Mouse (Mus musculus): ENCODE data around the gene Rnase10. TPM values are rescaled to one million over a fixed set of nuclear protein-coding genes. Genes with fewer than 3 reads are reported as not detected.
A peak's percentile ranks its signal among the peaks of the same experiment; 100 is the strongest.
"Not testable (repeated sequence)": the region's sequence is repeated elsewhere in the genome, so short reads cannot be mapped to it uniquely, and the experiment has no call there.

Rnase10 gene
- total and polyA plus RNA-seq, 2 experiments from 2014 or later, result not detected

DNA sequence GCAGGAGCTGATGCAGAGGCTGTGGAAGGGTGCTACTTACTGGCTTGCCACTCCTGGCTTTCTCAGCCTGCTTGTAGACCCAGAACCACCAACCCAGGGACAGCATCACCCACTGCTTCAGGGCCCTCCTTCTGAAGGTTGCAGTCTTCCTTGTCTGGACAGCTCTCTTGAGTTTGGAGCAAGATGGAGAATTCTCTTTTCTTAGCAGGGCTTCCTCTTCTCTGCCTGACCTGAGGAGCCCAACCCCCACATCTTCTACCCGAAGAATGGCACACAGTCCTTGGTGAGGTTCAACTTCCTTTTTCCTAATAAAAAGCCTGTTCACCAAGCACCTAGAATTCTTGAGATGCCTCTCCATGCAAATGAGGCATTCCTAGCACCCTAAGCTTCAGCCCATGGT is 36.7 kb upstream of the Rnase10 start:
- no peak overlapping the region for H3K4me3 ChIP-seq (ENCODE audit: low read depth, low read length)
- H3K36me3 ChIP-seq (ENCODE audit: insufficient read depth, low read length), result no peaks in the 10 kb centered on the region
- H3K27me3 ChIP-seq (ENCODE audit: insufficient read depth, low read length), result no peaks in the 10 kb centered on the region
- H3K4me1 ChIP-seq (ENCODE audit: insufficient read depth, low read length), result no peaks in the 10 kb centered on the region; the same call in 1 of the 2 replicates
- H3K9ac ChIP-seq (replicated peaks; ENCODE audit: low read length, poor library complexity, severe bottlenecking), result no peak overlapping the region
- DNase-seq (ENCODE audit: low spot score) (no peak), ATAC-seq (ENCODE audit: low FRiP score) (no peak)
- no peak overlapping the region for H3K27ac ChIP-seq (ENCODE audit: low read depth, low read length)
- WGBS, result 91% methylated on average over 1 of the region's 1 CpGs
- no peaks in the 10 kb centered on the region for H3K9me3 ChIP-seq (ENCODE audit: low read length)
- no peak overlapping the region for H3K4me2 ChIP-seq (ENCODE audit: low read depth, low read length, poor library complexity, severe bottlenecking)
- no peak for TF ChIP-seq CTCF (IDR thresholded peaks at IDR 0.05)

- H3K36me3 ChIP-seq (ENCODE audit: insufficient read depth, low read length); H3K4me2 ChIP-seq (ENCODE audit: low read depth, low read length, poor library complexity, severe bottlenecking); H3K9ac ChIP-seq (replicated peaks; ENCODE audit: low read length, poor library complexity, severe bottlenecking); H3K9me3 ChIP-seq (ENCODE audit: low read length); H3K4me3 ChIP-seq (ENCODE audit: low read depth, low read length); DNase-seq (ENCODE audit: low spot score); H3K27me3 ChIP-seq (ENCODE audit: insufficient read depth, low read length); H3K27ac ChIP-seq (ENCODE audit: low read depth, low read length); ATAC-seq (ENCODE audit: low FRiP score); H3K4me1 ChIP-seq (ENCODE audit: insufficient read depth, low read length): not testable (repeated sequence)
- WGBS, result 98% methylated on average over 5 of the region's 5 CpGs
Observed at GRCm38 (mm10) chr14:50973054-50973453, 34.5 kb upstream of the Rnase10 start.

DNA sequence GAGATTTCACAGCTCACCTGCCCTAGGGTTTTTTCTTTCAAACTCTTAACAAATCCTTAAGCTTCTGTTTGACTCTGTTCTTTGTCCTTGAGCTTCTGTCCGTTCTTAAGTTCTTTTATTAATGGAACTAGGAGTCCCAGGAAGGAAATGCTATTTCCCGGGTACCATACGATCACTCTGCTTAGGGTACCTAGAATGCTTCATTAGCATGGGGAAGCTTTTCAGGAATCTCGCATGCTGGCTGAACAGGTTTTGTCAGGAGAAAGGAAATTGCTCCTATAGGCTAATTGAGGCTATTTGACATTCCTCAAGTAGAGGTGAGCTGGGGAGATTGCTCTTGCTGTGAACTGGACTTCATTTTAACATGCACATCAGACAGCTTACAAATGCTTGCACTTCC is 33.9 kb upstream of the Rnase10 start:
- Histone ChIP-seq H3K4me2 (ENCODE audit: low read depth, low read length, poor library complexity, severe bottlenecking) (no peak overlapping the region), H3K9me3 (ENCODE audit: low read length) (no peaks in the 10 kb centered on the region), H3K4me1 (ENCODE audit: insufficient read depth, low read length) (no peaks in the 10 kb centered on the region; the same call in 1 of the 2 replicates), H3K27me3 (ENCODE audit: insufficient read depth, low read length) (no peaks in the 10 kb centered on the region), H3K36me3 (ENCODE audit: insufficient read depth, low read length) (no peaks in the 10 kb centered on the region), H3K9ac (replicated peaks; ENCODE audit: low read length, poor library complexity, severe bottlenecking) (no peak overlapping the region), H3K4me3 (ENCODE audit: low read depth, low read length) (no peak overlapping the region), H3K27ac (ENCODE audit: low read depth, low read length) (no peak overlapping the region)
- WGBS, result 39% methylated on average over 4 of the region's 4 CpGs
- TF ChIP-seq CTCF (IDR thresholded peaks at IDR 0.05), result no peak
- ATAC-seq (ENCODE audit: low FRiP score) (no peak), DNase-seq (ENCODE audit: low spot score) (no peak)

- Histone ChIP-seq H3K9me3 (ENCODE audit: low read length) (no peaks in the 10 kb centered on the region), H3K36me3 (ENCODE audit: insufficient read depth, low read length) (no peaks in the 10 kb centered on the region), H3K4me1 (ENCODE audit: insufficient read depth, low read length) (no peaks in the 10 kb centered on the region; the same call in 1 of the 2 replicates), H3K4me3 (ENCODE audit: low read depth, low read length) (no peak overlapping the region), H3K27me3 (ENCODE audit: insufficient read depth, low read length) (no peaks in the 10 kb centered on the region), H3K4me2 (ENCODE audit: low read depth, low read length, poor library complexity, severe bottlenecking) (no peak overlapping the region), H3K9ac (replicated peaks; ENCODE audit: low read length, poor library complexity, severe bottlenecking) (no peak overlapping the region), H3K27ac (ENCODE audit: low read depth, low read length) (no peak overlapping the region)
- DNase-seq (ENCODE audit: low spot score), result no peak
- WGBS, result 47% methylated on average over 5 of the region's 5 CpGs
- ATAC-seq (ENCODE audit: low FRiP score), result no peak
- no peak for TF ChIP-seq CTCF (IDR thresholded peaks at IDR 0.05)
Observed at GRCm38 (mm10) chr14:50975001-50975400, 32.5 kb upstream of the Rnase10 start.

DNA sequence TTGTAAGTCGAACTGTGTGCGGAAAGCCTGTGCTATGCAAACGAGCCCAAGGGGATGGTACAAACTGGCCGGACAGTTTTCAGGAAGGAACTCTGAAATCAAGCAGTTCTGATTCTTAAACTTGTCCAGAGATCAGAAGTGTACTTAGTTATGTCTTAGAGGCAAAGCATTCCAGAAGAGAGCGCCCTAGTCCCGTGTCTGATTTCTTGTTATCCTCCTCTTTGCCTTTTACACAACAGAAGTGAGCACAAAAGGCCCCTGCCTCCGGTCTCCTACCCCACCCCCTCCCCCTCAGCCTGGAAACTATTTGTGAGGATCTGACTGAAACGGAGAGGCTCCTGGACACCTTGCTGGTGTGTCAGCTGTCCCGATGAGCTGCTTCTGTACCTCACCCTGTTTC is 30.9 kb upstream of the Rnase10 start:
- DNase-seq (ENCODE audit: low spot score), result peak; percentile 21
- H3K4me3 ChIP-seq (ENCODE audit: low read depth, low read length), result no peak overlapping the region
- no peaks in the 10 kb centered on the region for H3K9me3 ChIP-seq (ENCODE audit: low read length)
- no peak for ATAC-seq (ENCODE audit: low FRiP score)
- 13% methylated on average over 9 of the region's 9 CpGs for WGBS
- peak; percentile 42 for TF ChIP-seq CTCF (IDR thresholded peaks at IDR 0.05)
- no peak overlapping the region for H3K27ac ChIP-seq (ENCODE audit: low read depth, low read length)
- H3K4me2 ChIP-seq (ENCODE audit: low read depth, low read length, poor library complexity, severe bottlenecking), result no peak overlapping the region
- H3K9ac ChIP-seq (replicated peaks; ENCODE audit: low read length, poor library complexity, severe bottlenecking), result no peak overlapping the region
- H3K27me3 ChIP-seq (ENCODE audit: insufficient read depth, low read length), result no peaks in the 10 kb centered on the region
- no peaks in the 10 kb centered on the region for H3K36me3 ChIP-seq (ENCODE audit: insufficient read depth, low read length)
- no peaks in the 10 kb centered on the region; the same call in 1 of the 2 replicates for H3K4me1 ChIP-seq (ENCODE audit: insufficient read depth, low read length)

- not testable (repeated sequence) for H3K9ac ChIP-seq (replicated peaks; ENCODE audit: low read length, poor library complexity, severe bottlenecking); H3K4me3 ChIP-seq (ENCODE audit: low read depth, low read length); H3K27me3 ChIP-seq (ENCODE audit: insufficient read depth, low read length); H3K9me3 ChIP-seq (ENCODE audit: low read length); ATAC-seq (ENCODE audit: low FRiP score); H3K36me3 ChIP-seq (ENCODE audit: insufficient read depth, low read length); H3K4me2 ChIP-seq (ENCODE audit: low read depth, low read length, poor library complexity, severe bottlenecking); DNase-seq (ENCODE audit: low spot score); H3K4me1 ChIP-seq (ENCODE audit: insufficient read depth, low read length); H3K27ac ChIP-seq (ENCODE audit: low read depth, low read length)
- WGBS, result 94% methylated on average over 6 of the region's 6 CpGs
Observed at GRCm38 (mm10) chr14:50978451-50978850, 29.1 kb upstream of the Rnase10 start.
